Mouse (Mus musculus): ENCODE results near the gene Gm15262.
"Not testable (repeated sequence)": the region's sequence is repeated elsewhere in the genome, so short reads cannot be mapped to it uniquely, and the experiment has no call there.

The Gm15262 gene

GRCm38 (mm10) chrX:161287156-161287555 is at the start of gene Gm15262:
Gene Gm15262 (plus strand): TSS chrX:161287456.
- not testable (repeated sequence) for DNase-seq (ENCODE audit: low spot score in 2 of 2)

- DNase-seq (ENCODE audit: low spot score in 2 of 2), result no peak
Measured at GRCm38 (mm10) chrX:161308131-161308530, 20.9 kb downstream of the Gm15262 start.

GRCm38 (mm10) chrX:161316443-161316842 is 29.2 kb downstream of the Gm15262 start:
- no peak for DNase-seq (ENCODE audit: low spot score in 2 of 2)

GRCm38 (mm10) chrX:161370927-161371326 is 83.7 kb downstream of the Gm15262 start:
- no peak for DNase-seq (ENCODE audit: low spot score in 2 of 2)

GRCm38 (mm10) chrX:161371461-161371860 is 84.2 kb downstream of the Gm15262 start:
- DNase-seq (ENCODE audit: low spot score in 2 of 2), result no peak

- DNase-seq (ENCODE audit: low spot score in 2 of 2), result no peak
Measured at GRCm38 (mm10) chrX:161375568-161375967, 88.3 kb downstream of the Gm15262 start.

- DNase-seq (ENCODE audit: low spot score in 2 of 2), result peak; percentile 14 to 77
Measured at GRCm38 (mm10) chrX:161385791-161386190, 98.5 kb downstream of the Gm15262 start.

GRCm38 (mm10) chrX:161387942-161388341 is 100.7 kb downstream of the Gm15262 start:
- no peak for DNase-seq (ENCODE audit: low spot score in 2 of 2)

GRCm38 (mm10) chrX:161399110-161399509 is 111.9 kb downstream of the Gm15262 start:
- DNase-seq (ENCODE audit: low spot score in 2 of 2), result peak; percentile 61 to 87

- DNase-seq (ENCODE audit: low spot score in 2 of 2), result no peak
Measured at GRCm38 (mm10) chrX:161411151-161411550, 123.9 kb downstream of the Gm15262 start.

Data from spleen, postnatal 4 days (tissue).